Mouse (Mus musculus) thymus, adult 2 months (tissue): ENCODE measurements at regions not wholly inside any gene's neighbourhood (a gene's known extent, or its start where the extent isn't known, plus 50 kb on each side); places are given as distances from the start of the nearest gene placed in this dataset.

ENCODE experiments used
- CTCF ChIP-seq: fragments of 200-500 bp; IDR thresholded peaks from 2 replicates; pipeline ENCODE4 v1.5.1; 2012; ENCODE audit warnings: mild to moderate bottlenecking, control low read depth, low read length, moderate library complexity, borderline replicate concordance; ENCODE audit not compliant: control insufficient read depth, poor library complexity, insufficient read depth; ENCODE audit errors: extremely low read depth
- POLR2A ChIP-seq: fragments of 200-500 bp; IDR thresholded peaks from 2 replicates; pipeline ENCODE4 v1.6.1; 2012; ENCODE audit warnings: mild to moderate bottlenecking, low read length, control low read depth, moderate library complexity; ENCODE audit not compliant: control insufficient read depth, poor library complexity, insufficient read depth; ENCODE audit errors: extremely low read depth

DNA sequence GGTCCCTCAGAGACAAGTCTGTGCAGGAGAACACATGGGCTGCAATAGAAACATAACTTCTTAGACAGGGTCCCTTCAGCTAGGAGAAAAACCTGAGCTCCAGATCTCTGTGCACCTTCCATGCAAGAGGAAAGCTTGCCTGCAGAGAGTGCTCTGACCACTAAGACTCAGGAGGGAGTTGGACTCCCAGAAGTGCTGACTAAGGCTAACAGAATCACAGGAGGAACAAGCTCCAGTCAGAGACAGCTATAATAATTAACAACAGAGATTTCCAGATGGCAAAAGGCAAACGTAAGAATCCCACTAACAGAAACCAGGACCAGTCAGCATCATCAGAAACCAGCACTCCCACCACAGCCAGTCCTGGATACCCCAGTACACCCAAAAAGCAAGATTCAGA, 364.0 kb downstream of the Adam6a start:
- TF ChIP-seq CTCF = no peak
- no peak for TF ChIP-seq POLR2A
